Mouse (Mus musculus): Measurements from ENCODE around the gene Mmrn2.
"Not testable (repeated sequence)": the region's sequence is repeated elsewhere in the genome, so short reads cannot be mapped to it uniquely, and the experiment has no call there.

Gene Mmrn2

GRCm38 (mm10) chr14:34362135-34362534 is 13.1 kb upstream of the Mmrn2 start:
- DNase-seq (ENCODE audit: low read depth, low spot score): no peak

- DNase-seq (ENCODE audit: low read depth, low spot score): peak; percentile 92
Measured at GRCm38 (mm10) chr14:34362726-34363445, 12.4 kb upstream of the Mmrn2 start.

GRCm38 (mm10) chr14:34363490-34364253 is 11.6 kb upstream of the Mmrn2 start:
- DNase-seq (ENCODE audit: low read depth, low spot score): peak; percentile 86

- DNase-seq (ENCODE audit: low read depth, low spot score): not testable (repeated sequence)
Measured at GRCm38 (mm10) chr14:34364254-34365146, 10.8 kb upstream of the Mmrn2 start.

- no peak for DNase-seq (ENCODE audit: low read depth, low spot score)
Measured at GRCm38 (mm10) chr14:34365147-34365507, 10.1 kb upstream of the Mmrn2 start.

- no peak for DNase-seq (ENCODE audit: low read depth, low spot score)
Measured at GRCm38 (mm10) chr14:34370203-34370602, 5.1 kb upstream of the Mmrn2 start.

- DNase-seq (ENCODE audit: low read depth, low spot score): no peak
Measured at GRCm38 (mm10) chr14:34370921-34371320, 4.3 kb upstream of the Mmrn2 start.

DNA sequence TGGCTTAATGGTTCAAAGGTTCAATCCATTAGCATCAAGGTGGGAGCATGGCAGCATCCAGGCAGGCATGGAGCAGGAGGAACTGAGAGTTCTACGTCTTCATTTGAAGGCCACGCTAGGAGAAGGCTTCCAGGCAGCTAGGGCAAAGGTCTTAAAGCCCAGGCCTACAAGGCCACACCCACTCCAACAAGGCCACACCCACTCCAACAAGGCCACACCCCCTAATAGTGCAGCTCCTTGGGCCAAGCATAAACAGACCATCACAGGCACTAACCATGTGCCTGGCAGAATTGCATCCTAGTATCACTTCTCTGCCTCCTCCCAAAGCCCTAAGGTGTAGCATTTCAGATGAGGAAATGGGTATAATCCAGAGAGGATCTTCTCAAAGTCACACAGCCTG is 3.5 kb upstream of the Mmrn2 start:
- DNase-seq (ENCODE audit: low read depth, low spot score): no peak

GRCm38 (mm10) chr14:34372646-34373045 is 2.6 kb upstream of the Mmrn2 start:
- peak; percentile 26 for DNase-seq (ENCODE audit: low read depth, low spot score)

DNA sequence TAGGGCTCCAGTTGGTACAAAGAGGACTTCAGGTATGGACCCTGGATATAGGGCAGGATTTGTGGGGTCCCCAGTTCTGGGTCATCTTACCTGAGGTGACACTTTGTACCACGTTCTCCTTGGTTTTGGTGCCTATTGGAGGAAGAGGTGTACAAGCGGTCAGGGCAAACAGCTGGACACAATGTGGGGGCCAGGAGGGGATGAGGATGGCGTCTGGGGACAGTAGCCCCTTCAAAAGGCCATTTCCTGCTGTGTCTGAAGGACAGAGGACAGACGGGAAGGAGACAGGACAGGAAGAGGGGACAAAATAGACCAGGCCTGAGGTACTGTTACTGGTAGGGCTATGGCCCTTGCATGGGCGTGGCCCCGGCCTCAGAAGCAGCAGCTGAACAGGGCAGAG is 1.7 kb upstream of the Mmrn2 start:
- DNase-seq (ENCODE audit: low read depth, low spot score): no peak

GRCm38 (mm10) chr14:34374577-34374976 is 688 bp upstream of the Mmrn2 start, which contains the start of gene Sncg:
Sncg (minus strand) TSS chr14:34374789.
- no peak for DNase-seq (ENCODE audit: low read depth, low spot score)

- no peak for DNase-seq (ENCODE audit: low read depth, low spot score)
Measured at GRCm38 (mm10) chr14:34375941-34376340, 676 bp downstream of the Mmrn2 start.

GRCm38 (mm10) chr14:34377121-34377520 is 1.9 kb downstream of the Mmrn2 start:
- no peak for DNase-seq (ENCODE audit: low read depth, low spot score)

GRCm38 (mm10) chr14:34378560-34379331 is 3.5 kb downstream of the Mmrn2 start:
- DNase-seq (ENCODE audit: low read depth, low spot score): no peak

DNA sequence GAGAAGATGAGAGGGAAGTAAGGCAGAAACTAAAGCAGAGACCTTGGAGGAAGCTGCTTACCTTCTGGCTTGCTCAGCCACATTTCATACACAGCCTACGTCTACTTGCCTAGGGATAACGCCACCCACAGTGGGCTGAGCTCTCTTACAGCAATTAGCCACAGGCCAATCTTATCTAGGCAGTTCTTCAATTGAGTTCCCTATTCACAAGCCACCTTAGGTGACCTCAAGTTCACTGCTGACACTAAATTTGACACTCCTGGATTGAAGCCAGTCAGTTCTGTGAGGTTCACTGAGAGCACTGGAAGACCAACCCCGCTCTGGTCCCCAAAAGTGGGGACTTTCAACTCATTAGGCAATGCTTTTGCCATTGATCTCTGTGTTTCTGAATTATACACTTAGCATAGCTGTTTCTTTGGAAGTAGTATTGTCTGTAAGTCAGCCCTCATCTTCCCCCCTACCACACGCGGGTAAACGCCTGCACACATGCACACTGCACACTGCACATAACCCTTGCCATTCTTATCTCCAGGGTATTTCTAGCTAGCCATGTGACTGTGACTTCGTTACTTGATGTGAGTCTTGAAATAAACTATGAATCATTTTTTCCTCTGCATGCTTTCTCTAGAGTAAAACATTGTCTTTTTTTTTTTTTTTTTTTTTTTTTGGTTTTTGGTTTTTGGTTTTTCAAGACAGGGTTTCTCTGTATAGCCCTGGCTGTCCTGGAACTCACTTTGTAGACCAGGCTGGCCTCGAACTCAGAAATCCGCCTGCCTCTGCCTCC is 7.8 kb downstream of the Mmrn2 start:
- no peak for DNase-seq (ENCODE audit: low read depth, low spot score)

GRCm38 (mm10) chr14:34393295-34393694 is 18.0 kb downstream of the Mmrn2 start:
- DNase-seq (ENCODE audit: low read depth, low spot score): no peak

- DNase-seq (ENCODE audit: low read depth, low spot score): no peak
Measured at GRCm38 (mm10) chr14:34397871-34398270, 22.6 kb downstream of the Mmrn2 start.

DNA sequence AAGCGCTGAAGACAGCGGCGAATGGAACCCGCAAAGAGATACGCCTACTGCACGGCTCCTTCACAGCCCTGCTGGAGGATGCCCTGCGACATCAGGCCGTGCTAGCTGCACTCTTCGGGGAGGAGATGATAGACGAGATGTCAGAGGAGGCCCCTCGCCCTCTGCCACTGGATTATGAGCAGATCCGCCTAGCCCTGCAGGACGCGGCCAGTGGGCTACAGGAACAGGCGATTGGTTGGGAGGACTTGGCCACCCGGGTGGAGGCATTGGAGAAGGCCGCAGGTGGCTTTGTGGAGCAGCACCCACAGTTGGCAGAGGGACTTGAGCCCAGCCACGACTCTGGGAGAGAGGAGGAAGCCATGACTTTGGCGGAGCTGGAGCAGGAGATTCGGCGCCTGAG is 23.6 kb downstream of the Mmrn2 start:
- no peak for DNase-seq (ENCODE audit: low read depth, low spot score)

DNA sequence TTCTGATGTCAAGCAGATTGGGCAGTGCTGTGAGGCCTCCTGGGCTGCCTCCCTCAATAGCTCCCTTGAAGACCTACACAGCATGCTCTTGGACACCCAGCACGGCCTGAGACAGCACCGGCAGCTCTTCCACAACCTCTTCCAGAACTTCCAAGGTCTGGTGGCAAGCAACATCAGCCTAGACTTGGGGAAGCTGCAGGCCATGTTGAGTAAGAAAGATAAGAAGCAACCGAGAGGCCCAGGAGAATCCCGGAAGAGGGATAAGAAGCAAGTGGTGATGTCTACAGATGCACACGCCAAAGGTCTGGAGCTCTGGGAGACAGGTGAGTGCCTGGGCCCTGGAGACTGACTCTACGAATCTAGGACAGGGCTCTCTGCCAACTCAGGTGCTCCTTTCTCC is 24.0 kb downstream of the Mmrn2 start:
- DNase-seq (ENCODE audit: low read depth, low spot score): no peak

- DNase-seq (ENCODE audit: low read depth, low spot score): peak; percentile 15
Measured at GRCm38 (mm10) chr14:34400021-34400420, 24.8 kb downstream of the Mmrn2 start.

DNA sequence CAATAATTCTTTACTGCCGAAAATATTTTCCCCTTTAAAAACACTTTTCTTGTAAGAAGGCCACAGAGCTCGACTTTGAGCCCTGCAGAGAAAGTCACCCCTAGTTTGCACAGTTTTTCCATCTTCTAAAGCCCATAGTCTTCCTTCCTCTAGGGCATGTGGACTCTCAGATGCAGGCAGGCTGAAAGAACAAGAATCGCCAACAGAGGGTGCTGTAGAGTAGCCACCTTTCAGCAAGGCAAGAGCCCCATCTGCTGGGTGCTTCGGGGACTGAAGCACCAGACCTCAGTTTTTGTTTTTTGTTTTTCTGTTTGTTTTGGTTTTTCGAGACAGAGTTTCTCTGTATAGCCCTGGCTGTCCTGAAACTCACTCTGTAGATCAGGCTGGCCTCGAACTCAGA is 25.9 kb downstream of the Mmrn2 start:
- DNase-seq (ENCODE audit: low read depth, low spot score): peak; percentile 88

All from brain, adult 2 months (tissue).